Mouse (Mus musculus) cortical plate, adult 2 months (tissue): Measurements from ENCODE around the gene Ttll9.

Experiments used
- CTCF ChIP-seq: fragments of 200-500 bp; IDR thresholded peaks from 2 replicates; pipeline ENCODE4 v1.5.1; 2011; ENCODE audit warnings: mild to moderate bottlenecking, control low read depth, low read length; ENCODE audit not compliant: insufficient read depth; ENCODE audit errors: extremely low read depth
- POLR2A ChIP-seq: fragments of 200-500 bp; IDR thresholded peaks from 2 replicates; pipeline ENCODE4 v1.6.1; 2011; ENCODE audit warnings: mild to moderate bottlenecking, low read length, control low read depth; ENCODE audit not compliant: insufficient read depth; ENCODE audit errors: extremely low read depth

GRCm38 (mm10) chr2:153005981-153006380 is 43.7 kb downstream of the Ttll9 start:
- no peak for TF ChIP-seq CTCF
- TF ChIP-seq POLR2A = no peak
